Mouse (Mus musculus) neural tube, embryonic 13.5 days (tissue): ENCODE measurements around the gene Arg1. TPM values are rescaled to one million over a fixed set of nuclear protein-coding genes. Genes with fewer than 3 reads are reported as not detected.

ENCODE experiments used
- ATAC-seq: fragments of 200-750 bp; cut with Nextera tagmentation; 2 replicates; pipeline ENCODE4 v1.8.0; 2017; ENCODE audit warnings: low read depth, mild to moderate bottlenecking, moderate TSS enrichment, moderate library complexity
- H3K27ac ChIP-seq: fragments of 300-500 bp; sonication (generic); replicated peaks from 2 replicates; pipeline ENCODE4 v1.5.1; 2015; ENCODE audit warnings: moderate library complexity, mild to moderate bottlenecking, inconsistent platforms
- H3K27me3 ChIP-seq: fragments of 300-500 bp; sonication (generic); 2 replicates; pipeline ENCODE4 v1.6.1; 2015; ENCODE audit warnings: mild to moderate bottlenecking, inconsistent platforms
- H3K36me3 ChIP-seq: fragments of 300-500 bp; sonication (generic); 2 replicates; pipeline ENCODE4 v1.6.1; 2015; ENCODE audit warnings: mild to moderate bottlenecking, inconsistent platforms
- H3K4me1 ChIP-seq: fragments of 300-500 bp; sonication (generic); replicated peaks from 2 replicates; pipeline ENCODE4 v1.6.1; 2015; ENCODE audit warnings: inconsistent platforms
- H3K4me2 ChIP-seq: fragments of 300-500 bp; sonication (generic); 2 replicates; pipeline ENCODE4 v1.6.1; 2015; ENCODE audit warnings: inconsistent platforms, mild to moderate bottlenecking, moderate library complexity
- H3K4me3 ChIP-seq: fragments of 300-500 bp; sonication (generic); 2 replicates; pipeline ENCODE4 v1.5.1; 2015; ENCODE audit warnings: mild to moderate bottlenecking, inconsistent platforms
- H3K9ac ChIP-seq: fragments of 300-500 bp; sonication (generic); 2 replicates; pipeline ENCODE4 v1.6.1; 2015; ENCODE audit warnings: moderate library complexity, mild to moderate bottlenecking, inconsistent platforms
- H3K9me3 ChIP-seq: fragments of 300-500 bp; sonication (generic); 2 replicates; pipeline ENCODE4 v1.6.1; 2016; ENCODE audit warnings: inconsistent platforms
- WGBS: fragments of 180-500 bp; shearing (Covaris S2); methylation state at CpG from one replicate; pipeline ENCODE4 v1.1.7; 2015; 5-methylcytosine and 5-hydroxymethylcytosine counted together
- microRNA-seq: library from miRNA; unstranded; fragments of <30 nt; microRNA quantifications from one replicate; pipeline ENCODE4, GENCODE M21; 2016
- polyA plus RNA-seq: library from polyadenylated mRNA; unstranded; fragments of >200 nt; fragmentation: Nextera tagmentation; extraction: Ambion mirVana; gene quantifications from 2 replicates; pipeline ENCODE4 v1.2.1, GENCODE M21; 2015

Gene Arg1
- polyA plus RNA-seq, 1 experiment from 2014 or later, result 7.3 TPM

GRCm38 (mm10) chr10:24905627-24906026, 21.7 kb downstream of the Arg1 start:
- Histone ChIP-seq H3K27me3 (no peaks in the 10 kb centered on the region), H3K27ac (no peak overlapping the region), H3K9ac (no peak overlapping the region), H3K4me2 (no peak overlapping the region), H3K4me1 (no peaks in the 10 kb centered on the region), H3K36me3 (peaks cover 99% of the 10 kb centered on the region), H3K4me3 (no peak overlapping the region), H3K9me3 (no peaks in the 10 kb centered on the region)
- no peak for ATAC-seq
- WGBS, result 96% methylated on average over 10 of the region's 10 CpGs

GRCm38 (mm10) chr10:24895927-24896326, 31.4 kb downstream of the Arg1 start:
- H3K36me3 ChIP-seq, result peaks cover 90% of the 10 kb centered on the region
- no peak overlapping the region for H3K4me3 ChIP-seq
- no peak overlapping the region for H3K4me2 ChIP-seq
- WGBS, result 87% methylated on average over 8 of the region's 8 CpGs
- no peak overlapping the region for H3K27ac ChIP-seq
- no peaks in the 10 kb centered on the region for H3K9me3 ChIP-seq
- no peak for ATAC-seq
- H3K9ac ChIP-seq, result no peak overlapping the region
- H3K4me1 ChIP-seq, result no peaks in the 10 kb centered on the region
- no peaks in the 10 kb centered on the region for H3K27me3 ChIP-seq

GRCm38 (mm10) chr10:24888343-24888742, 38.9 kb downstream of the Arg1 start:
- H3K9ac ChIP-seq, result no peak overlapping the region
- whole genome bisulfite sequencing, result 96% methylated on average over 7 of the region's 7 CpGs
- H3K9me3 ChIP-seq, result no peaks in the 10 kb centered on the region
- ATAC-seq, result no peak
- H3K4me1 ChIP-seq, result no peaks in the 10 kb centered on the region
- no peak overlapping the region for H3K4me2 ChIP-seq
- H3K27me3 ChIP-seq, result no peaks in the 10 kb centered on the region
- H3K27ac ChIP-seq, result no peak overlapping the region
- no peak overlapping the region for H3K4me3 ChIP-seq
- H3K36me3 ChIP-seq, result peaks cover 88% of the 10 kb centered on the region

- Histone ChIP-seq H3K9ac (no peak overlapping the region), H3K4me2 (no peak overlapping the region), H3K4me1 (no peaks in the 10 kb centered on the region), H3K27ac (no peak overlapping the region), H3K4me3 (no peak overlapping the region), H3K9me3 (no peaks in the 10 kb centered on the region), H3K27me3 (no peaks in the 10 kb centered on the region), H3K36me3 (peaks cover 92% of the 10 kb centered on the region)
- WGBS, result 85% methylated on average over 9 of the region's 9 CpGs
- no peak for ATAC-seq
Measured at GRCm38 (mm10) chr10:24886008-24886407, 41.3 kb downstream of the Arg1 start.

- 76% methylated on average over 4 of the region's 4 CpGs for WGBS
- Histone ChIP-seq H3K27ac (no peak overlapping the region), H3K9me3 (no peaks in the 10 kb centered on the region), H3K4me3 (no peak overlapping the region), H3K27me3 (no peaks in the 10 kb centered on the region), H3K4me2 (no peak overlapping the region), H3K4me1 (peaks cover 3% of the 10 kb centered on the region), H3K36me3 (peaks cover 66% of the 10 kb centered on the region), H3K9ac (no peak overlapping the region)
- no peak for ATAC-seq
Measured at GRCm38 (mm10) chr10:24873624-24874023, 53.7 kb downstream of the Arg1 start.

- peak within 1 kb of the TSS; percentile 67; the same call in 1 of the 2 replicates for H3K27ac ChIP-seq
- no peaks in the 10 kb centered on the region for H3K27me3 ChIP-seq
- peaks cover 32% of the 10 kb centered on the region for H3K36me3 ChIP-seq
- H3K9me3 ChIP-seq, result no peaks in the 10 kb centered on the region
- peaks cover 3% of the 10 kb centered on the region for H3K4me1 ChIP-seq
- WGBS, result under 1% methylated on average over 36 of the region's 36 CpGs
- H3K4me3 ChIP-seq, result peak within 1 kb of the TSS; percentile 92
- H3K9ac ChIP-seq, result peak within 1 kb of the TSS; percentile 91
- ATAC-seq, result peak; percentile 100
- H3K4me2 ChIP-seq, result peak within 1 kb of the TSS; percentile 64
Measured at GRCm38 (mm10) chr10:24869760-24870290, 57.5 kb downstream of the Arg1 start, which contains the start of gene Med23. Gene Med23 (plus strand): TSS chr10:24869986.

Small RNA genes within 50 kb of the gene (microRNA-seq; reads per million reads assigned to microRNA genes)
- not detected for gene Mir6905

Other genes with a start within 250 kb of the Arg1 start
- 2.2 and 4.1 TPM in 2 replicates for gene Enpp1, start 215.3 kb downstream of the Arg1 start, polyA plus RNA-seq
- gene Enpp3, start 84.7 kb downstream of the Arg1 start, polyA plus RNA-seq, result 4.4 and 4.6 TPM in 2 replicates
- 25.0 and 27.4 TPM in 2 replicates for gene Med23, start 57.5 kb downstream of the Arg1 start, polyA plus RNA-seq